In the genomic region with DNA sequence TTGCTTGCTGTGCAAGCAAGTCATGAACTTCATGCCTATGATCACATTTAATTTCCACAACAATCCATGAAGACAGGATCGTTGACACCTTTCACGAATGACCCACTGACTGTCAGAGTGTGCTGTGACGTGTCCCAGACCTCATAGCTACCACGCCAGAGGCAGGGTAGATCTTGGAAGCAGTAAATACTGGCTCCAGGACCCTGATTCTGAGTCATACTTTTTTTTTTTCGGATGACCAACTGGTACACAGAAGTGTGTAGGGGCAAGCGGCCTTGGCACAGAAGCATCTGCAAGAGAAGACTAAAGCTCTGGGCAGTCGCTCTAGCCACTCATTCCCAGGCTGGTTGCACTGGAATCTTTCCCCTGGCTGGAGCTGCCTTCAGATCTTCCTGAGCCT, we compare ENCODE assay signal across 11 mouse cellular contexts.
DNase-seq lines count a peak whose midpoint lies in the region; ATAC-seq and TF ChIP-seq lines count a peak whose summit lies in the region.
"Had no signal": no experiment of that assay in that cellular context is flagged by ENCODE, and none has a peak within 500 bp of the region (broad histone marks: within the 10 kb centered on the region; RNA-seq: fewer than 3 reads in every experiment).

No protein-coding gene starts in this region.

- no peaks in the 10 kb centered on the region for H3K9me3 ChIP-seq in heart, embryonic 13.5 days
- no peaks in the 10 kb centered on the region for H3K9me3 ChIP-seq in midbrain, embryonic 12.5 days
- H3K9me3 ChIP-seq in midbrain, postnatal 0 days (ENCODE audit: low read length), result no peaks in the 10 kb centered on the region
- H3K9me3 ChIP-seq in liver, postnatal 0 days (ENCODE audit: low read length), result no peaks in the 10 kb centered on the region
- H3K9me3 ChIP-seq: embryonic facial prominence, embryonic 13.5 days had no signal

- no peak for TF ChIP-seq EP300 in liver, postnatal 0 days (IDR thresholded peaks at IDR 0.05; ENCODE audit: low read depth)

- no peak overlapping the region for H3K9ac ChIP-seq in heart, embryonic 13.5 days
- H3K9ac ChIP-seq in midbrain, embryonic 12.5 days (replicated peaks), result no peak overlapping the region
- H3K9ac ChIP-seq in midbrain, postnatal 0 days (replicated peaks; ENCODE audit: low read length, poor library complexity, severe bottlenecking), result no peak overlapping the region
- H3K9ac ChIP-seq in liver, postnatal 0 days (replicated peaks), result no peak overlapping the region
- H3K9ac ChIP-seq: embryonic facial prominence, embryonic 13.5 days; forebrain, postnatal 0 days had no signal

- no peak for ATAC-seq in heart, embryonic 13.5 days (ENCODE audit: extremely low read depth, insufficient number of reproducible peaks, low FRiP score, low TSS enrichment)
- ATAC-seq in midbrain, embryonic 12.5 days (ENCODE audit: low FRiP score, low read depth), result no peak
- no peak for ATAC-seq in midbrain, postnatal 0 days (ENCODE audit: low FRiP score)
- ATAC-seq in liver, postnatal 0 days, result no peak
- ATAC-seq: forebrain, postnatal 0 days had no signal

- no peak for TF ChIP-seq CTCF in midbrain, postnatal 0 days (IDR thresholded peaks at IDR 0.05)
- TF ChIP-seq CTCF in liver, postnatal 0 days (IDR thresholded peaks at IDR 0.05; ENCODE audit: low read depth), result no peak

- H3K4me3 ChIP-seq in heart, embryonic 13.5 days, result no peak overlapping the region
- H3K4me3 ChIP-seq in midbrain, embryonic 12.5 days, result no peak overlapping the region
- H3K4me3 ChIP-seq in midbrain, postnatal 0 days (ENCODE audit: low read depth, low read length), result no peak overlapping the region
- H3K4me3 ChIP-seq in liver, postnatal 0 days (ENCODE audit: low read depth, low read length), result no peak overlapping the region
- H3K4me3 ChIP-seq: embryonic facial prominence, embryonic 13.5 days had no signal

- DNase-seq in heart, postnatal 25 days (ENCODE audit: low spot score), result no peak
- DNase-seq in midbrain, postnatal 0 days (ENCODE audit: low spot score), result no peak
- peak; percentile 72 for DNase-seq in adrenal gland, postnatal 14 days
- DNase-seq in liver, postnatal 0 days, result no peak
- DNase-seq in cerebellum, postnatal 14 days, result no peak
- DNase-seq: cerebellum, adult 9-10 months; forebrain, postnatal 0 days; thymus, postnatal 36 days had no signal

- 34% methylated on average over 7 of the region's 7 CpGs for WGBS in heart, embryonic 13.5 days
- 83% methylated on average over 7 of the region's 7 CpGs for WGBS in midbrain, embryonic 12.5 days
- WGBS in midbrain, postnatal 0 days, result 83% methylated on average over 7 of the region's 7 CpGs
- 60% methylated on average over 7 of the region's 7 CpGs for WGBS in liver, postnatal 0 days (ENCODE audit: insufficient replicate concordance)

- H3K4me1 ChIP-seq in heart, embryonic 13.5 days, result peaks cover 29% of the 10 kb centered on the region
- H3K4me1 ChIP-seq in midbrain, embryonic 12.5 days, result peaks cover 15% of the 10 kb centered on the region
- H3K4me1 ChIP-seq in midbrain, postnatal 0 days (ENCODE audit: insufficient read depth, low read length), result no peaks in the 10 kb centered on the region; the same call in 1 of the 2 replicates
- peaks cover 14% of the 10 kb centered on the region for H3K4me1 ChIP-seq in liver, postnatal 0 days (ENCODE audit: insufficient read depth)

- H3K27me3 ChIP-seq in heart, embryonic 13.5 days (replicated peaks), result peaks cover 45% of the 10 kb centered on the region
- H3K27me3 ChIP-seq in midbrain, embryonic 12.5 days, result peaks cover 16% of the 10 kb centered on the region
- H3K27me3 ChIP-seq in midbrain, postnatal 0 days (ENCODE audit: insufficient read depth, low read length), result 0 out of 2 replicates have a peak, but pooled peaks cover 3% of the 10 kb centered on the region
- H3K27me3 ChIP-seq in liver, postnatal 0 days (ENCODE audit: insufficient read depth, low read length), result 0 out of 2 replicates have a peak, but pooled peaks cover 8% of the 10 kb centered on the region

- H3K36me3 ChIP-seq in heart, embryonic 13.5 days, result no peaks in the 10 kb centered on the region
- H3K36me3 ChIP-seq in midbrain, embryonic 12.5 days, result peaks cover 6% of the 10 kb centered on the region; the same call in 1 of the 2 replicates
- H3K36me3 ChIP-seq in midbrain, postnatal 0 days (ENCODE audit: insufficient read depth, low read length), result no peaks in the 10 kb centered on the region
- 0 out of 2 replicates have a peak, but pooled peaks cover 1% of the 10 kb centered on the region for H3K36me3 ChIP-seq in liver, postnatal 0 days (replicated peaks; ENCODE audit: insufficient read depth, low read length)
- H3K36me3 ChIP-seq: embryonic facial prominence, embryonic 13.5 days had no signal

- H3K4me2 ChIP-seq in heart, embryonic 13.5 days, result 0 out of 2 replicates have a peak overlapping the region, but pooled peaks have one; percentile 98
- peak overlapping the region; percentile 82; the same call in 1 of the 2 replicates for H3K4me2 ChIP-seq in midbrain, embryonic 12.5 days (replicated peaks)
- H3K4me2 ChIP-seq in midbrain, postnatal 0 days (ENCODE audit: low read depth, low read length, poor library complexity, severe bottlenecking), result no peak overlapping the region
- peak overlapping the region; percentile 81 for H3K4me2 ChIP-seq in liver, postnatal 0 days (ENCODE audit: low read depth, low read length)

- intact Hi-C loops in heart, postnatal 25 days (cut with DNase I), result loop anchor here (5.0 kb wide), 2 partner anchors 40 to 110 kb away; no protein-coding TSS in a partner anchor

- peak overlapping the region; percentile 12; the same call in 1 of the 2 replicates for H3K27ac ChIP-seq in heart, embryonic 13.5 days (replicated peaks)
- no peak overlapping the region for H3K27ac ChIP-seq in midbrain, embryonic 12.5 days (replicated peaks)
- H3K27ac ChIP-seq in midbrain, postnatal 0 days (ENCODE audit: low read depth, low read length), result no peak overlapping the region
- H3K27ac ChIP-seq in liver, postnatal 0 days (ENCODE audit: low read depth), result peak overlapping the region; percentile 94
- H3K27ac ChIP-seq: embryonic facial prominence, embryonic 13.5 days had no signal

Comparison
In these comparisons a context has a peak if more than half of its experiments do, and no peak if none do; other contexts are left out.
1. H3K27ac ChIP-seq: peak in heart, embryonic 13.5 days (single experiment) and liver, postnatal 0 days (single experiment); none in midbrain, embryonic 12.5 days (single experiment) and midbrain, postnatal 0 days (single experiment).